Mouse (Mus musculus) neutrophil, adult 5-6 weeks (primary cell): Measurements from ENCODE around the gene Med28. TPM values are rescaled to one million over a fixed set of nuclear protein-coding genes. Genes with fewer than 3 reads are reported as not detected.

Experiments used
- ATAC-seq: fragments of 151-379, 151-347 bp; 2 replicates; pipeline ENCODE4 v1.8.0; 2017; ENCODE audit warnings: mild to moderate bottlenecking, moderate TSS enrichment; ENCODE audit not compliant: insufficient number of reproducible peaks, poor library complexity, low FRiP score, severe bottlenecking; ENCODE audit errors: extremely low read depth
- total RNA-seq: library from RNA; stranded (forward); fragments of 200-1000 nt; gene quantifications from 2 replicates; pipeline ENCODE4 v1.2.3, GENCODE M21; 2017

The Med28 gene
- total RNA-seq, 1 experiment from 2014 or later = 36.0 TPM

GRCm38 (mm10) chr5:45576716-45577115, 56.7 kb downstream of the Med28 start:
- ATAC-seq = no peak

GRCm38 (mm10) chr5:45577376-45577775, 57.3 kb downstream of the Med28 start:
- ATAC-seq = no peak

Other genes starting within 250 kb of the Med28 start
- gene Qdpr, start 70.0 kb upstream of the Med28 start, total RNA-seq = 6.2 and 10.9 TPM in 2 replicates
- gene Clrn2, start 66.5 kb upstream of the Med28 start, total RNA-seq = not detected in 2 replicates
- gene Lap3, start 26.9 kb upstream of the Med28 start, total RNA-seq = 6.1 and 6.8 TPM in 2 replicates
- not detected in 2 replicates for gene Fam184b, start 119.4 kb downstream of the Med28 start, total RNA-seq
- 1.2 and 1.5 TPM in 2 replicates for gene Ncapg, start 149.7 kb downstream of the Med28 start, total RNA-seq